ENCODE assay signal across 7 mouse cellular contexts in genomic region chr7:47050766-47051165, GRCm38 (mm10). TPM values are rescaled to one million over a fixed set of nuclear protein-coding genes. Genes with fewer than 3 reads are reported as not detected.
DNase-seq lines count a peak whose midpoint lies in the region; ATAC-seq and TF ChIP-seq lines count a peak whose summit lies in the region.

No protein-coding gene starts in this region.

- no peak for TF ChIP-seq EP300 in ES-Bruce4 (IDR thresholded peaks at IDR 0.05; ENCODE audit: insufficient read depth, low read depth, low read length)
- no peak for TF ChIP-seq EP300 in lung, postnatal 0 days (IDR thresholded peaks at IDR 0.05)

- peak; percentile 85 for DNase-seq in CD4-positive, CD25-positive, alpha-beta regulatory T cell, adult 2 months (ENCODE audit: low read depth, low spot score)
- DNase-seq in embryonic facial prominence, embryonic 14.5 days (ENCODE audit: low spot score), result peak; percentile 60
- DNase-seq in heart, postnatal 14 days, result peak; percentile 61 to 67
- DNase-seq in layer of hippocampus, adult 9-11 months, result peak; percentile 81
- peak; percentile 73 for DNase-seq in lung, postnatal 0 days (ENCODE audit: low spot score)
- peak; percentile 17 for DNase-seq in skeletal muscle tissue, adult 2 months (ENCODE audit: low read depth, low spot score)

- H3K27ac ChIP-seq in ES-Bruce4 (ENCODE audit: insufficient read depth, low read length), result no peak overlapping the region
- H3K27ac ChIP-seq in embryonic facial prominence, embryonic 14.5 days (replicated peaks; ENCODE audit: low read depth, low read length), result peak overlapping the region; percentile 93
- peak overlapping the region; percentile 95 for H3K27ac ChIP-seq in lung, postnatal 0 days (ENCODE audit: low read length)

- peak overlapping the region; percentile 37; the same call in 1 of the 2 replicates for H3K9ac ChIP-seq in ES-Bruce4 (ENCODE audit: low read depth, poor library complexity, severe bottlenecking)
- H3K9ac ChIP-seq in embryonic facial prominence, embryonic 14.5 days (ENCODE audit: low read depth, low read length), result peak overlapping the region; percentile 82
- H3K9ac ChIP-seq in lung, postnatal 0 days (replicated peaks; ENCODE audit: low read depth), result peak overlapping the region; percentile 74

- H3K27me3 ChIP-seq in ES-Bruce4 (ENCODE audit: control insufficient read depth, insufficient read depth, low read length, poor library complexity, severe bottlenecking), result no peaks in the 10 kb centered on the region
- H3K27me3 ChIP-seq in embryonic facial prominence, embryonic 14.5 days (replicated peaks; ENCODE audit: control insufficient read depth, insufficient read depth, low read length), result no peaks in the 10 kb centered on the region
- no peaks in the 10 kb centered on the region for H3K27me3 ChIP-seq in lung, postnatal 0 days (replicated peaks; ENCODE audit: insufficient read depth, low read length)

- peak; percentile 76 for ATAC-seq in embryonic facial prominence, embryonic 14.5 days (ENCODE audit: low read depth)
- ATAC-seq in lung, postnatal 0 days, result peak; percentile 65

- H3K36me3 ChIP-seq in ES-Bruce4 (ENCODE audit: control insufficient read depth, insufficient read depth, low read length, poor library complexity, severe bottlenecking), result no peaks in the 10 kb centered on the region
- peaks cover 5% of the 10 kb centered on the region; the same call in 1 of the 2 replicates for H3K36me3 ChIP-seq in embryonic facial prominence, embryonic 14.5 days (ENCODE audit: control insufficient read depth, insufficient read depth, low read length)
- H3K36me3 ChIP-seq in lung, postnatal 0 days (ENCODE audit: insufficient read depth, low read length), result no peaks in the 10 kb centered on the region

- intact Hi-C loops in heart, postnatal 14 days (cut with DNase I), result no loop called here

- H3K9me3 ChIP-seq in ES-Bruce4 (replicated peaks; ENCODE audit: control insufficient read depth, insufficient read depth, low read length, poor library complexity, severe bottlenecking), result no peaks in the 10 kb centered on the region
- H3K9me3 ChIP-seq in embryonic facial prominence, embryonic 14.5 days (ENCODE audit: control insufficient read depth, low read length), result no peaks in the 10 kb centered on the region
- no peaks in the 10 kb centered on the region for H3K9me3 ChIP-seq in lung, postnatal 0 days (ENCODE audit: low read length)

- H3K4me3 ChIP-seq in ES-Bruce4 (ENCODE audit: low read depth, low read length), result peak overlapping the region; percentile 63
- peak overlapping the region; percentile 90 for H3K4me3 ChIP-seq in embryonic facial prominence, embryonic 14.5 days (ENCODE audit: low read depth, low read length)
- H3K4me3 ChIP-seq in lung, postnatal 0 days (ENCODE audit: low read depth, low read length), result peak overlapping the region; percentile 80

- no peaks in the 10 kb centered on the region for H3K4me1 ChIP-seq in ES-Bruce4 (ENCODE audit: control insufficient read depth, insufficient read depth, low read length)
- peaks cover 13% of the 10 kb centered on the region for H3K4me1 ChIP-seq in embryonic facial prominence, embryonic 14.5 days (ENCODE audit: control insufficient read depth, insufficient read depth, low read length)
- H3K4me1 ChIP-seq in lung, postnatal 0 days (ENCODE audit: insufficient read depth, low read depth, low read length), result peaks cover 16% of the 10 kb centered on the region

- H3K4me2 ChIP-seq in embryonic facial prominence, embryonic 14.5 days (ENCODE audit: low read depth, low read length), result peak overlapping the region; percentile 79
- H3K4me2 ChIP-seq in lung, postnatal 0 days (replicated peaks; ENCODE audit: low read depth, low read length), result peak overlapping the region; percentile 91

- TF ChIP-seq CTCF in ES-Bruce4 (IDR thresholded peaks at IDR 0.05; ENCODE audit: low read depth, low read length), result no peak
- TF ChIP-seq CTCF in lung, postnatal 0 days (IDR thresholded peaks at IDR 0.05), result no peak

- 0% methylated on average over 20 of the region's 34 CpGs for WGBS in embryonic facial prominence, embryonic 14.5 days
- WGBS in lung, postnatal 0 days, result under 1% methylated on average over 26 of the region's 34 CpGs

- TF ChIP-seq POLR2A in ES-Bruce4 (IDR thresholded peaks at IDR 0.05; ENCODE audit: insufficient read depth, low read length), result no peak

RNA-seq across cellular contexts. Expression of gene Tmem86a, which starts 0.4 kb away (rescaled TPM):
- polyA plus RNA-seq in ES-Bruce4 (2011; ENCODE audit: insufficient read depth, insufficient read length, low read depth, missing spikeins), result 2.0 and 2.8 TPM in 2 replicates
- polyA plus RNA-seq in embryonic facial prominence, embryonic 14.5 days (2014; fragmentation: Nextera tagmentation; extraction: Ambion mirVana), result 19.6 and 25.9 TPM in 2 replicates
- total RNA-seq in heart, postnatal 14 days (2021), result 10 to 100 TPM; 26.4 to 31.0 TPM
- polyA plus RNA-seq in lung, postnatal 0 days (2015; fragmentation: Nextera tagmentation; extraction: Ambion mirVana), result 36.2 and 36.5 TPM in 2 replicates

RNA-seq across cellular contexts. Expression of gene Spty2d1, which starts 42.6 kb away (rescaled TPM):
- polyA plus RNA-seq in ES-Bruce4 (2011; ENCODE audit: insufficient read depth, insufficient read length, low read depth, missing spikeins), result 16.8 and 18.0 TPM in 2 replicates
- 22.1 and 23.1 TPM in 2 replicates for polyA plus RNA-seq in embryonic facial prominence, embryonic 14.5 days (2014; fragmentation: Nextera tagmentation; extraction: Ambion mirVana)
- 10 to 100 TPM; 10.2 to 11.1 TPM for total RNA-seq in heart, postnatal 14 days (2021)
- 13.1 and 14.9 TPM in 2 replicates for polyA plus RNA-seq in lung, postnatal 0 days (2015; fragmentation: Nextera tagmentation; extraction: Ambion mirVana)

Comparison
In these comparisons a context has a peak if more than half of its experiments do, and no peak if none do; other contexts are left out.
1. DNase-seq: peak in every context shown above with its lines; median percentile 85 in CD4-positive, CD25-positive, alpha-beta regulatory T cell, adult 2 months; 81 in layer of hippocampus, adult 9-11 months; 73 in lung, postnatal 0 days; 64 in heart, postnatal 14 days; 60 in embryonic facial prominence, embryonic 14.5 days; 17 in skeletal muscle tissue, adult 2 months.